Mouse (Mus musculus): ENCODE measurements around the gene Adora3.

- TF ChIP-seq CTCF (IDR thresholded peaks at IDR 0.05; ENCODE audit: low read depth) (no peak), EP300 (IDR thresholded peaks at IDR 0.05; ENCODE audit: low read depth) (no peak)
Observed at GRCm38 (mm10) chr3:105898861-105899260, 28.2 kb downstream of the Adora3 start.

Data from liver, embryonic 14.5 days (tissue).